Mouse (Mus musculus): Measurements from ENCODE around the gene Pex7. TPM values are rescaled to one million over a fixed set of nuclear protein-coding genes. Genes with fewer than 3 reads are reported as not detected.

Pex7 gene
- total and polyA plus RNA-seq, 3 experiments: 15.8 to 22.1 TPM; not detected in 1

DNA sequence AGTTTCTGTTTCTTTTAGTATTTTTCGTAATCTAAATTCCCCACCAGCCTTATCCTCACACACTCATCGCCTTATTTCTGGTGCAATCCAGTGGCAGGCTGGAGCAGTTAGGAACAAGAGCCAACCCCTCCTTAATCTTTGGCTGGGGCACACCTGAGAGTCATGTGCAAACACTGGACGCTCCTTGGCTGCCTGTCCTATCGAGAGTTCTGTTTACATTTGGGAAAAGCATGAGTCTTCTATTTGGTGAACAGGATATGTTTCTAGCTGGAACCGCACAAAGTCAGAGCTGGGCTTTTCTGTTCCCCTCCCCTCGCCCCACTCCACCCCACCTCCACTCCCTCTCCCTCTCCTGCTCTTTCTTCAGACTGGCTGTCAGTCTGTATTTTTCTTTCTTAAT is 49.3 kb upstream of the Pex7 start:
- H3K27me3 ChIP-seq (ENCODE audit: control insufficient read depth in 1 of 2, insufficient read depth in 2 of 2, low read length in 2 of 2): no peaks in the 10 kb centered on the region
- TF ChIP-seq KAT2A (conservative IDR thresholded peaks at IDR 0.05; ENCODE audit: low read depth, low read length) (no peak), SMC3 (IDR thresholded peaks at IDR 0.05; ENCODE audit: low read depth, low read length) (no peak), BHLHE40 (IDR thresholded peaks at IDR 0.05; ENCODE audit: borderline replicate concordance, low read depth, low read length) (no peak), USF2 (IDR thresholded peaks at IDR 0.05; ENCODE audit: borderline replicate concordance in 1 of 2, insufficient read depth in 1 of 2, low read depth in 1 of 2, low read length in 2 of 2) (no peak), ZKSCAN1 (IDR thresholded peaks at IDR 0.05; ENCODE audit: low read depth, low read length) (no peak), CHD2 (IDR thresholded peaks at IDR 0.05; ENCODE audit: low read length) (no peak), MYB (IDR thresholded peaks at IDR 0.05; ENCODE audit: low read depth, low read length) (no peak), POLR2A (IDR thresholded peaks at IDR 0.05; ENCODE audit: control insufficient read depth in 1 of 2, insufficient read depth in 1 of 2, low read depth in 1 of 2, low read length in 2 of 2, poor library complexity in 1 of 2) (no peak), ZC3H11A (IDR thresholded peaks at IDR 0.05; ENCODE audit: low read depth, low read length) (no peak)
- no peak overlapping the region for H3K9ac ChIP-seq (ENCODE audit: control insufficient read depth, low read depth, low read length, poor library complexity, severe bottlenecking)
- H3K79me2 ChIP-seq (ENCODE audit: control insufficient read depth, insufficient read depth, low read length, poor library complexity): no peaks in the 10 kb centered on the region
- DNase-seq (ENCODE audit: low read depth, low spot score): no peak
- no peaks in the 10 kb centered on the region for H3K36me3 ChIP-seq (ENCODE audit: control insufficient read depth in 1 of 2, insufficient read depth in 2 of 2, low read length in 2 of 2)
- no peak overlapping the region for H3K27ac ChIP-seq (ENCODE audit: control insufficient read depth, low read depth, low read length)
- H3K9me3 ChIP-seq (replicated peaks; ENCODE audit: insufficient read depth, low read length): no peaks in the 10 kb centered on the region
- no peak overlapping the region for H3K4me3 ChIP-seq (ENCODE audit: control insufficient read depth in 1 of 2, insufficient read depth in 1 of 2, low read depth in 2 of 2, low read length in 2 of 2)
- H3K4me1 ChIP-seq (ENCODE audit: control insufficient read depth in 1 of 2, insufficient read depth in 2 of 2, low read length in 2 of 2): no peaks in the 10 kb centered on the region

GRCm38 (mm10) chr10:19955817-19956216 is 48.3 kb upstream of the Pex7 start:
- DNase-seq (ENCODE audit: low read depth, low spot score): no peak
- H3K4me1 ChIP-seq (ENCODE audit: control insufficient read depth in 1 of 2, insufficient read depth in 2 of 2, low read length in 2 of 2): no peaks in the 10 kb centered on the region

GRCm38 (mm10) chr10:19954572-19954971 is 47.1 kb upstream of the Pex7 start:
- H3K36me3 ChIP-seq (ENCODE audit: control insufficient read depth in 1 of 2, insufficient read depth in 2 of 2, low read length in 2 of 2): no peaks in the 10 kb centered on the region
- no peak for TF ChIP-seq MAZ (IDR thresholded peaks at IDR 0.05; ENCODE audit: low read depth, low read length)
- TF ChIP-seq UBTF (IDR thresholded peaks at IDR 0.05; ENCODE audit: borderline replicate concordance, insufficient read depth, low read depth, low read length): no peak
- no peak for TF ChIP-seq RCOR1 (IDR thresholded peaks at IDR 0.05; ENCODE audit: low read depth, low read length)
- no peak for TF ChIP-seq MAFK (IDR thresholded peaks at IDR 0.05; ENCODE audit: borderline replicate concordance, low read depth, low read length)
- no peak for TF ChIP-seq BHLHE40 (IDR thresholded peaks at IDR 0.05; ENCODE audit: borderline replicate concordance, low read depth, low read length)
- no peak for TF ChIP-seq SIN3A (IDR thresholded peaks at IDR 0.05; ENCODE audit: low read length)
- no peak for TF ChIP-seq RAD21 (IDR thresholded peaks at IDR 0.05; ENCODE audit: low read depth, low read length)
- no peak for TF ChIP-seq ETS1 (IDR thresholded peaks at IDR 0.05; ENCODE audit: low read depth, low read length)
- no peak for TF ChIP-seq ELF1 (IDR thresholded peaks at IDR 0.05; ENCODE audit: low read depth, low read length)
- no peak for TF ChIP-seq MXI1 (IDR thresholded peaks at IDR 0.05; ENCODE audit: low read depth, low read length)
- no peak for TF ChIP-seq POLR2A (IDR thresholded peaks at IDR 0.05; ENCODE audit: control insufficient read depth in 1 of 2, insufficient read depth in 1 of 2, low read depth in 1 of 2, low read length in 2 of 2, poor library complexity in 1 of 2)
- no peak for TF ChIP-seq ZMIZ1 (IDR thresholded peaks at IDR 0.05; ENCODE audit: low read depth, low read length)
- TF ChIP-seq ZNF384 (IDR thresholded peaks at IDR 0.05; ENCODE audit: low read depth, low read length): no peak
- no peak for TF ChIP-seq SMC3 (IDR thresholded peaks at IDR 0.05; ENCODE audit: low read depth, low read length)
- TF ChIP-seq ZKSCAN1 (IDR thresholded peaks at IDR 0.05; ENCODE audit: low read depth, low read length): no peak
- no peak for TF ChIP-seq CHD2 (IDR thresholded peaks at IDR 0.05; ENCODE audit: low read length)
- no peak for TF ChIP-seq MYB (IDR thresholded peaks at IDR 0.05; ENCODE audit: low read depth, low read length)
- TF ChIP-seq JUND (IDR thresholded peaks at IDR 0.05; ENCODE audit: low read depth, low read length): no peak
- no peak for TF ChIP-seq EP300 (IDR thresholded peaks at IDR 0.05; ENCODE audit: low read depth in 1 of 2, low read length in 2 of 2)
- no peak for TF ChIP-seq ZC3H11A (IDR thresholded peaks at IDR 0.05; ENCODE audit: low read depth, low read length)
- no peaks in the 10 kb centered on the region for H3K27me3 ChIP-seq (ENCODE audit: control insufficient read depth in 1 of 2, insufficient read depth in 2 of 2, low read length in 2 of 2)
- no peak for DNase-seq (ENCODE audit: low read depth, low spot score)
- H3K4me1 ChIP-seq (ENCODE audit: control insufficient read depth in 1 of 2, insufficient read depth in 2 of 2, low read length in 2 of 2): no peaks in the 10 kb centered on the region
- H3K9me3 ChIP-seq (replicated peaks; ENCODE audit: insufficient read depth, low read length): no peaks in the 10 kb centered on the region
- no peak overlapping the region for H3K27ac ChIP-seq (ENCODE audit: control insufficient read depth, low read depth, low read length)
- no peak overlapping the region for H3K4me3 ChIP-seq (ENCODE audit: control insufficient read depth in 1 of 2, insufficient read depth in 1 of 2, low read depth in 2 of 2, low read length in 2 of 2)
- no peak overlapping the region for H3K9ac ChIP-seq (ENCODE audit: control insufficient read depth, low read depth, low read length, poor library complexity, severe bottlenecking)
- H3K79me2 ChIP-seq (ENCODE audit: control insufficient read depth, insufficient read depth, low read length, poor library complexity): no peaks in the 10 kb centered on the region

More at GRCm38 (mm10) chr10:19955817-19956216, 48.3 kb upstream of the Pex7 start:
- no peaks in the 10 kb centered on the region for H3K79me2 ChIP-seq (ENCODE audit: control insufficient read depth, insufficient read depth, low read length, poor library complexity)
- no peaks in the 10 kb centered on the region for H3K27me3 ChIP-seq (ENCODE audit: control insufficient read depth in 1 of 2, insufficient read depth in 2 of 2, low read length in 2 of 2)
- no peak overlapping the region for H3K27ac ChIP-seq (ENCODE audit: control insufficient read depth, low read depth, low read length)
- no peaks in the 10 kb centered on the region for H3K36me3 ChIP-seq (ENCODE audit: control insufficient read depth in 1 of 2, insufficient read depth in 2 of 2, low read length in 2 of 2)
- H3K9me3 ChIP-seq (replicated peaks; ENCODE audit: insufficient read depth, low read length): no peaks in the 10 kb centered on the region
- H3K4me3 ChIP-seq (ENCODE audit: control insufficient read depth in 1 of 2, insufficient read depth in 1 of 2, low read depth in 2 of 2, low read length in 2 of 2): no peak overlapping the region
- no peak for TF ChIP-seq USF1 (IDR thresholded peaks at IDR 0.05; ENCODE audit: low read depth, low read length)
- no peak for TF ChIP-seq ETS1 (IDR thresholded peaks at IDR 0.05; ENCODE audit: low read depth, low read length)
- no peak for TF ChIP-seq NRF1 (IDR thresholded peaks at IDR 0.05; ENCODE audit: insufficient read depth, low read depth, low read length, poor library complexity, severe bottlenecking)
- TF ChIP-seq HCFC1 (IDR thresholded peaks at IDR 0.05; ENCODE audit: low read depth, low read length): no peak
- no peak for TF ChIP-seq ZMIZ1 (IDR thresholded peaks at IDR 0.05; ENCODE audit: low read depth, low read length)
- no peak for TF ChIP-seq MXI1 (IDR thresholded peaks at IDR 0.05; ENCODE audit: low read depth, low read length)
- TF ChIP-seq SMC3 (IDR thresholded peaks at IDR 0.05; ENCODE audit: low read depth, low read length): no peak
- TF ChIP-seq ELF1 (IDR thresholded peaks at IDR 0.05; ENCODE audit: low read depth, low read length): no peak
- no peak overlapping the region for H3K9ac ChIP-seq (ENCODE audit: control insufficient read depth, low read depth, low read length, poor library complexity, severe bottlenecking)
